Mouse (Mus musculus): ENCODE results near the gene Oaz3. TPM values are rescaled to one million over a fixed set of nuclear protein-coding genes. Genes with fewer than 3 reads are reported as not detected.

Oaz3 gene
- polyA plus RNA-seq, 1 experiment from 2014 or later: 0.28 TPM

DNA sequence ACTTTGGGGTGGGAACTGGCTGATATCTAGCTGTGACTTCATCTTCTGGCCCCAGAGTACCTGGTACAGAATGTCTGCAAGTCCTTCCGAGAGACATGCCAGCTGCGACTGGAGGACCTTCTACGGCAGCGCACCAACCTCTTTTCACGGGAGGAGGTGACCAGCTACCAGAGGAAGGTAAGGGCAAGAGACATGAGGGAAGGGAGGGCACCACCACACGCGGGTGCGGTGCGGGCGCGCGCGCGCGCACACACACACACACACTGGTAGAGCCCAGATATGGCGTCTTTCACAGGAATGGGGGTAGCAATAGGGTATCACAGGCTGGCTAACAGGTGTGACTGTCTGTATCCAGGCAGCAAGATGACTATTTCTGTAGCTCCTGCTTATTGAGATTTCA lies 54.3 kb downstream of the Oaz3 start:
- Histone ChIP-seq H3K9me3 (ENCODE audit: control insufficient read depth, low read length) (no peaks in the 10 kb centered on the region), H3K27ac (replicated peaks) (no peak overlapping the region), H3K9ac (ENCODE audit: low read length) (no peak overlapping the region), H3K4me1 (replicated peaks; ENCODE audit: control insufficient read depth, insufficient read depth) (no peaks in the 10 kb centered on the region), H3K36me3 (ENCODE audit: control insufficient read depth, insufficient read depth, low read length) (no peaks in the 10 kb centered on the region), H3K27me3 (ENCODE audit: control insufficient read depth, insufficient read depth, low read length) (no peaks in the 10 kb centered on the region), H3K4me2 (replicated peaks; ENCODE audit: low read depth) (no peak overlapping the region), H3K4me3 (ENCODE audit: low read depth, low read length) (no peak overlapping the region)
- TF ChIP-seq EP300 (optimal IDR thresholded peaks at IDR 0.05) (no peak), CTCF (IDR thresholded peaks at IDR 0.05; ENCODE audit: low read depth) (no peak)
- DNase-seq (ENCODE audit: low spot score) (no peak), ATAC-seq (ENCODE audit: low FRiP score, low TSS enrichment) (no peak)
- WGBS: 94% methylated on average over 16 of the region's 16 CpGs

DNA sequence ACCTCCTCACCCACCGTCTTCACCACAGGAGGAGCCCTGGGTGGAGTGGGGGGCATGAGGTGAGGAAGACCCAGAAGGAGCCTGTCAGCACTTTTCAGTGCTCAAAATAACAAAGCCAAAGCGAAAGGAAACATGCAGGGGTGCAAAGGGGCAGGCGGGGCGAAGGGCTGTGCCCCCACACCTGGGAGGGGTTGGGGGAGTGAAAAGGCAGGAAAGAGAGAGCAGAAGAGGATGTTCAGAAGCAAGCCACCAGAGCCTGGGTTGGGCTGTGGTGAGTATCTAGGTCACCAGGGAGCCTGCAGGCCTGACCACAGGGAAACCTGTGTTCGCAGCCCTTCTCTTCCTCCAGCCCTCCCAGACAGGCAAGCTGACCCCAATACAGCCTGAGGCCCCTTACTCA lies 55.7 kb downstream of the Oaz3 start:
- Histone ChIP-seq H3K36me3 (ENCODE audit: control insufficient read depth, insufficient read depth, low read length) (no peaks in the 10 kb centered on the region), H3K4me1 (replicated peaks; ENCODE audit: control insufficient read depth, insufficient read depth) (no peaks in the 10 kb centered on the region), H3K27me3 (ENCODE audit: control insufficient read depth, insufficient read depth, low read length) (no peaks in the 10 kb centered on the region), H3K4me2 (replicated peaks; ENCODE audit: low read depth) (no peak overlapping the region), H3K27ac (replicated peaks) (no peak overlapping the region), H3K9ac (ENCODE audit: low read length) (no peak overlapping the region), H3K9me3 (ENCODE audit: control insufficient read depth, low read length) (no peaks in the 10 kb centered on the region), H3K4me3 (ENCODE audit: low read depth, low read length) (no peak overlapping the region)
- ATAC-seq (ENCODE audit: low FRiP score, low TSS enrichment) (no peak), DNase-seq (ENCODE audit: low spot score) (no peak)
- WGBS: 74% methylated on average over 5 of the region's 5 CpGs
- no peak for TF ChIP-seq CTCF (IDR thresholded peaks at IDR 0.05; ENCODE audit: low read depth)

DNA sequence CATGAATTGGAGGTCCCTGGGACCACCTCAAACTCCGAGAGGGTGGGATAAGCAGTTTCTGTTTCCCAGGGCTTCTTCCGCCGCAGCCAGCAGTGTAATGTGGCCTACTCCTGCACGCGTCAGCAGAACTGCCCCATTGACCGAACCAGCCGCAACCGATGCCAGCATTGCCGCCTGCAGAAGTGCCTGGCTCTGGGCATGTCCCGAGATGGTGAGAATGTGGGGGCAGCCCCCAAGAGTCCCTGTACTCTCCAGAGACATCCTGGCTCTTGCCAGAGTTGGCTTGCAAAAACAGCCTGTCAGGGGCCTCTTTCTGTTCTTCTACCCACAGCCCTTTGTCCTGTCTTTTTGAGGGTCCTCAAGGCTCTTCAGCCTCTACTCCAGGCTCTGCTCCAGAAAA lies 56.3 kb downstream of the Oaz3 start:
- Histone ChIP-seq H3K4me2 (replicated peaks; ENCODE audit: low read depth) (no peak overlapping the region), H3K4me3 (ENCODE audit: low read depth, low read length) (no peak overlapping the region), H3K9ac (ENCODE audit: low read length) (no peak overlapping the region), H3K4me1 (replicated peaks; ENCODE audit: control insufficient read depth, insufficient read depth) (no peaks in the 10 kb centered on the region), H3K9me3 (ENCODE audit: control insufficient read depth, low read length) (no peaks in the 10 kb centered on the region), H3K27me3 (ENCODE audit: control insufficient read depth, insufficient read depth, low read length) (no peaks in the 10 kb centered on the region), H3K27ac (replicated peaks) (no peak overlapping the region), H3K36me3 (ENCODE audit: control insufficient read depth, insufficient read depth, low read length) (no peaks in the 10 kb centered on the region)
- TF ChIP-seq EP300 (optimal IDR thresholded peaks at IDR 0.05) (no peak), CTCF (IDR thresholded peaks at IDR 0.05; ENCODE audit: low read depth) (no peak)
- ATAC-seq (ENCODE audit: low FRiP score, low TSS enrichment) (no peak), DNase-seq (ENCODE audit: low spot score) (no peak)
- 90% methylated on average over 10 of the region's 10 CpGs for WGBS

DNA sequence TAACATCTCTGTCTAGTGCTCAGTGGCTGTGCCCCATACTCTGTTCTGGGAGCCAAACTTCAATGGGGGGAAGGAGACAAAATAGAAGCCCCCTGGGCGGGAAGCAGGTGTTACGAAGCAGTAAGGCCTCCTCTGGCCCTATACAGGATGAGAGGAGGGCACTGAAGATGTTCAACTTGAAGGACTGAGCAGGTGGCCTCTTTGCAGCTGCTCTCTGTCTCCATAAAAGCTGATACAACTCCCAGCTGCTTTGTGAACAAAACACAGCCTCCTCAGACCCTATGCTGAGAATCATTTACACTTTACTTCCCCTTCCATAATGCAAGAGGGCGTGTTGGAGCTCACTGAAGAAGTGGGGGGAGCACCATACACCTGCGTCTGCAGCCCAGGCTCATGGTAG lies 57.0 kb downstream of the Oaz3 start:
- Histone ChIP-seq H3K9ac (ENCODE audit: low read length) (no peak overlapping the region), H3K27me3 (ENCODE audit: control insufficient read depth, insufficient read depth, low read length) (no peaks in the 10 kb centered on the region), H3K4me2 (replicated peaks; ENCODE audit: low read depth) (no peak overlapping the region), H3K27ac (replicated peaks) (no peak overlapping the region), H3K4me1 (replicated peaks; ENCODE audit: control insufficient read depth, insufficient read depth) (no peaks in the 10 kb centered on the region), H3K9me3 (ENCODE audit: control insufficient read depth, low read length) (no peaks in the 10 kb centered on the region), H3K36me3 (ENCODE audit: control insufficient read depth, insufficient read depth, low read length) (no peaks in the 10 kb centered on the region), H3K4me3 (ENCODE audit: low read depth, low read length) (no peak overlapping the region)
- ATAC-seq (ENCODE audit: low FRiP score, low TSS enrichment) (no peak), DNase-seq (ENCODE audit: low spot score) (no peak)
- WGBS: 55% methylated on average over 4 of the region's 4 CpGs
- TF ChIP-seq CTCF (IDR thresholded peaks at IDR 0.05; ENCODE audit: low read depth) (no peak), EP300 (optimal IDR thresholded peaks at IDR 0.05) (no peak)

DNA sequence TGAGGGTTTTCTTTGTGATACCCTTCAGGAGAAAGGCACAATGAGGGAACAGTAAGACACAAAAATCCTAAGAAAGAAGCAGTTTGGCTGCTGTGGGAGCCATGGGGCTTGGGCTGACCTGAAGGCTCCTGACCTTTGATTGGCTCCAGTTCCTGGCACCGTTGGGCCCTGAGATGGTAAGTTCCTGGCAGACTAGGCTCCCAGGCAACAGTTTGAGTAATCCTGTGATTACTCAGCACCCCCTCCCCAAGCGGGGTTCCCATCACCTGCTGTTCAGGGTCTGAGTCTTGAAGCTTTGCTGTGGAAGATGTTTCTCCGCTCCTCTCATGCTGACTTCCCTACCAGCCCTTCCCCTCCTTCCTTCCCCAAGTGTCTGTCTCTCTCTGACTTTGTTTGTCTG lies 60.2 kb downstream of the Oaz3 start:
- H3K36me3 ChIP-seq (ENCODE audit: control insufficient read depth, insufficient read depth, low read length): no peaks in the 10 kb centered on the region
- WGBS: 55% methylated on average over 3 of the region's 3 CpGs
- DNase-seq (ENCODE audit: low spot score) (no peak), ATAC-seq (ENCODE audit: low FRiP score, low TSS enrichment) (no peak)
- no peaks in the 10 kb centered on the region for H3K9me3 ChIP-seq (ENCODE audit: control insufficient read depth, low read length)
- H3K27me3 ChIP-seq (ENCODE audit: control insufficient read depth, insufficient read depth, low read length): no peaks in the 10 kb centered on the region
- H3K4me1 ChIP-seq (replicated peaks; ENCODE audit: control insufficient read depth, insufficient read depth): no peaks in the 10 kb centered on the region
- TF ChIP-seq EP300 (optimal IDR thresholded peaks at IDR 0.05): no peak
- no peak for TF ChIP-seq CTCF (IDR thresholded peaks at IDR 0.05; ENCODE audit: low read depth)
- no peak overlapping the region for H3K4me3 ChIP-seq (ENCODE audit: low read depth, low read length)
- no peak overlapping the region for H3K4me2 ChIP-seq (replicated peaks; ENCODE audit: low read depth)
- no peak overlapping the region for H3K27ac ChIP-seq (replicated peaks)
- no peak overlapping the region for H3K9ac ChIP-seq (ENCODE audit: low read length)

Other genes starting within 250 kb of the Oaz3 start
- gene Gm5286, start 247.2 kb downstream of the Oaz3 start, polyA plus RNA-seq (2015; fragmentation: Nextera tagmentation; extraction: Ambion mirVana): 0.06 TPM in 1 of 2 replicates, not detected in the other
- not detected in 2 replicates for gene Gm4778, start 179.9 kb downstream of the Oaz3 start, polyA plus RNA-seq (2015; fragmentation: Nextera tagmentation; extraction: Ambion mirVana)
- 10.2 and 10.4 TPM in 2 replicates for gene Them4, start 133.8 kb downstream of the Oaz3 start, polyA plus RNA-seq (2015; fragmentation: Nextera tagmentation; extraction: Ambion mirVana)
- 126 and 146 TPM in 2 replicates for gene Them5, start 101.8 kb downstream of the Oaz3 start, polyA plus RNA-seq (2015; fragmentation: Nextera tagmentation; extraction: Ambion mirVana)
- 0.82 and 1.5 TPM in 2 replicates for gene C2cd4d, start 81.5 kb downstream of the Oaz3 start, polyA plus RNA-seq (2015; fragmentation: Nextera tagmentation; extraction: Ambion mirVana)
- 7.5 and 8.8 TPM in 2 replicates for gene Rorc, start 71.1 kb downstream of the Oaz3 start, polyA plus RNA-seq (2015; fragmentation: Nextera tagmentation; extraction: Ambion mirVana)
- 0.42 TPM in 2 replicates for gene Lingo4, start 45.4 kb downstream of the Oaz3 start, polyA plus RNA-seq (2015; fragmentation: Nextera tagmentation; extraction: Ambion mirVana)
- gene Tdrkh, start 30.6 kb downstream of the Oaz3 start, polyA plus RNA-seq (2015; fragmentation: Nextera tagmentation; extraction: Ambion mirVana): 3.8 and 4.0 TPM in 2 replicates
- gene Mrpl9, start 597 bp downstream of the Oaz3 start, polyA plus RNA-seq (2015; fragmentation: Nextera tagmentation; extraction: Ambion mirVana): 47.6 and 50.7 TPM in 2 replicates
- 11.0 and 11.6 TPM in 2 replicates for gene Celf3, start 34.4 kb upstream of the Oaz3 start, polyA plus RNA-seq (2015; fragmentation: Nextera tagmentation; extraction: Ambion mirVana)
- gene Riiad1, start 36.4 kb upstream of the Oaz3 start, polyA plus RNA-seq (2015; fragmentation: Nextera tagmentation; extraction: Ambion mirVana): 3.2 and 3.5 TPM in 2 replicates
- gene Snx27, start 138.8 kb upstream of the Oaz3 start, polyA plus RNA-seq (2015; fragmentation: Nextera tagmentation; extraction: Ambion mirVana): 17.6 and 20.3 TPM in 2 replicates
- gene Gm10972, start 199.2 kb upstream of the Oaz3 start, polyA plus RNA-seq (2015; fragmentation: Nextera tagmentation; extraction: Ambion mirVana): not detected in 2 replicates
- gene Tuft1, start 215.0 kb upstream of the Oaz3 start, polyA plus RNA-seq (2015; fragmentation: Nextera tagmentation; extraction: Ambion mirVana): 39.7 and 43.4 TPM in 2 replicates
- 37.3 and 42.0 TPM in 2 replicates for gene Selenbp2, start 249.6 kb upstream of the Oaz3 start, polyA plus RNA-seq (2015; fragmentation: Nextera tagmentation; extraction: Ambion mirVana)

Measured in stomach, postnatal 0 days (tissue).